Mouse (Mus musculus) left cerebral cortex, adult 8-10 months (tissue): ENCODE measurements around the gene Rora. TPM values are rescaled to one million over a fixed set of nuclear protein-coding genes. Genes with fewer than 3 reads are reported as not detected.
A peak's percentile ranks its signal among the peaks of the same experiment; 100 is the strongest.

Source experiments
- DNase-seq, 2 experiments: peaks; one replicate each; pipeline ENCODE4 v3.0.0; 2022; ENCODE audit warnings: low spot score in 2 of 2
- total RNA-seq, 4 experiments: library from RNA; stranded (reverse); gene quantifications; 2 replicates each; pipeline ENCODE4 v1.2.4; 2022

The Rora gene
- total RNA-seq, 4 experiments from 2014 or later, result 63.5 to 74.1 (median 72.9) TPM

DNA sequence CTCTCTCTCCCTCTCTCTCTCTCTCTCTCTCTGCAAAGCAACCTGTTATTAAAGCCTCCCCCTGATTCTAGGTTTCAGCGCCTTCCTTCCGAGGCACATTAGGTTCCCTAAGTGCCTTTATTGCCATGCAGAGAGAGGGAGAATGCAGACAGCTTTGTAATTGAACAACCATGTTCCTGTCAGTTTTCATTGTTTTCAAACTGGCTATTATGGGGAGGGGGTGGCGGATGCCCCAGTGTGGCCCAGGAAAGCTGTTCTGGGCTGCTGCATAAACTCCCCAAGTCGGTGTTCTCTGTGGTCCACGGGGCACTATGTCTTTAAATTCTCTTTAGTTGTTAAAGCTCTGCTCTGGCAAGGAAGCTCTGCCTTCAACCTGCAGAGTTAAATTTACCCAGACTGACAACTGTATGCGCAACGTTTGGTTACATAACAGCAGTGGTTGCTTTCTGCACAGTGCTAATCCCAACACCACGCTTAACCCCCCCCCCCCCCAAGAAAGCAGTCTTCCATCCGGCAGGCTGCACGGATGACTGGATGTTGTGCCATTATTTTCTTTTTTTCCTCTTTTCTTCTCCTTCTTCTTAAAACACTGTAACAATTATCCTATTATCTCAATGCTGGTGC lies 33.8 kb downstream of the Rora start:
- DNase-seq, result no peak

DNA sequence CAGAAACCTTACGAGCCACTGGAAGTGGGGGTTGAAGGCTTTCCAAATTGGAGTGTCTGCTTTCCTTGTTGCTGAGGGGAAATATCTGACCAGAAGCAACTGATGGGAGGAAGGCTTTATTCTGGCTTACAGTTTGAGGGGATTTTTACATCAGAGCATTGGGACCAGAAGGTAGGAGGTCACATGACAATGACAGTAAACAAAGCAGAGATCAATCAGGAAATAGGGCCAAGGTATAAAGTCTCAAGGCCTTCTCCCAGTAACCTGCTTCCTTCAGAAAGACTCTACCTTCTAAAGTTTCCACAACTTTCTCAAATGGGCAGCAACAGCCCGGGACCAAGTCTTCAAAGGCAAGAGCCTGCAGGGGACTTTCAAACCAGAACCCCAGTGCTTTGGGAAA lies 34.6 kb downstream of the Rora start:
- no peak for DNase-seq

DNA sequence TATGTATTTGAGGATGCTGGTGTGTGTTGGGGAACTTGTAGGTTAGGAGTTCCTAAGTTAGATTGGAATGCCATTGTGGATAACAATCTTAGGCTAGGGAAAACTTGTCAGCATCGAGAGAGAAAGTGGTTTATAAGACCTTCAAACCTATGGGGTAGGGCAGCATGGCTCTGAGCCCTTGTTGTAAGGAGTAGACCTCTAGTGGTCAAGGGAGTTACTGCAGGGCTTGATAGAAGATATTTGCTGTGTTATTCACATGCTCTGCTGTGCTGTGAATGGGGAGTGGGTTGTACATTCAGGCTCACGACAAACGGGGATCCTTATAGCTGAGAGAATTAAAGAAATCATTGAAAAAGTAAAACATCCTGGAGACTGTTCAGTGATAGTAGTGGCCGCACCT lies 35.8 kb downstream of the Rora start:
- DNase-seq, result no peak

GRCm38 (mm10) chr9:68694889-68695495 lies 41.4 kb downstream of the Rora start:
- DNase-seq, result no peak

DNA sequence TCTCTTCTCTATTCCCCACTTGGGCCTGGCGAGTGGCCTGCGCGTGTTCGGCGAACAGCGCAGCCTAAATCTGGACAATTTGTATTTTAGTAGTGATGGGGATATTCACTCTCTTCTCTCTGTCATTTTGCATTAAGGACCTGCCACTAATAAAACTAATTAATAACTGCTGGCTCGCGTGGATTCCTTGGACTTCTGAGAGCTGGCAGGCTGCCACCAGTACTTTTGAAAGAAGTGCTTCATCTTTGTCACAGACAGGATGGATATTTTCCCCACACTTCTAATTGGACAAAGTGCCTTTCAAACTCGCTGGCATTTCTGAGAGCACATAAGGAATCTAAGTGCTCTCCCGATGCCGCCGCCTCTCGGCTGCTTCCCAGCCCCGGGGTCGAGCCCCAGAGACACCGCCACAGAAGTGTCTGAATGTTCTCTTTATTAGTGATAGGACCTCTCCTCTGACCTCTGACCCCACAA lies 41.9 kb downstream of the Rora start:
- no peak for DNase-seq

- DNase-seq, result no peak
These were observed 42.9 kb downstream of the Rora start for GRCm38 (mm10) chr9:68696425-68696956.

GRCm38 (mm10) chr9:68699341-68699740 lies 45.8 kb downstream of the Rora start:
- no peak for DNase-seq

GRCm38 (mm10) chr9:68699856-68700255 lies 46.3 kb downstream of the Rora start:
- no peak for DNase-seq

- DNase-seq, result no peak
These were observed 54.0 kb downstream of the Rora start for GRCm38 (mm10) chr9:68707636-68708035.

GRCm38 (mm10) chr9:68709232-68709631 lies 55.6 kb downstream of the Rora start:
- DNase-seq, result no peak

GRCm38 (mm10) chr9:68710893-68711654 lies 57.5 kb downstream of the Rora start:
- DNase-seq, result no peak

DNA sequence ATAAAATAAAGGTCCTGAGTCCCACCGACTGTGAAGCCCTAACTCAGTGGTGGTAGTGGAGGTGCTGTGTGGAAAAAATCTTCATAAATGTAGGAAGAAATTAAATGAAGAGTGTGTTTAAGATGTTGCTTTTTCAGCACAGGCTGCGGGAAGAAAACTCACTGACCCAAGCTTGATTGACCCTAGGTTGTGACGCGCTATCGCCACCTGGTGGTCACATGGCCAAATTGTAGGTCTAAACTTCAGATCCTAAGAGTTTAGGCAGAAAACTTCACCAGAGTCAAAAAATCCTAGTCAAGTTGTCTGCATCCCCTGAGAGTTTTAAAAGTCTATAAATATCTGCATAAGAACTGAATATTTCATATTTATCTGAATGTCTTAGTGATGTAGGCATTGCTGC lies 63.4 kb downstream of the Rora start:
- DNase-seq, result no peak

GRCm38 (mm10) chr9:68718427-68718826 lies 64.8 kb downstream of the Rora start:
- DNase-seq, result no peak

DNA sequence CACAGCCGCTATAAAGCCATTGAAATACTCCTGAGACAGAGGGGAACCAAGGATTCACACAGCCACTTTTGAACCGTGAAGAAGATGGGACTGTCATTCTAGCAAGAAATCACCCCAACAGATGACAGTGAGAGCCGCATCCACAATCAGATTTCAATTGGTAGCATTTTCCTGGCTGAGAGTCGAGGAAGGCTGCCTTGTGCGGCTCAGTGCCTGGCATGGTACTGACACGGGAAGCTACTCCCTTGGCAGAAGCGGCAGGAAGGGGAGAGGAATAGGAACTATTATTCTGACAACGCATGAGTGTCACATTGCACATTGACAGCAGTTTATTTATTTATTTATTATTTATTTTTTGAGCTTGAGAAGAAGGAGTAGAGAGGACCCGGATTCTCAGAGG lies 65.7 kb downstream of the Rora start:
- DNase-seq, result no peak

GRCm38 (mm10) chr9:68724636-68725285 lies 71.2 kb downstream of the Rora start:
- peak in 1 of 2 experiments; percentile 62 for DNase-seq

DNA sequence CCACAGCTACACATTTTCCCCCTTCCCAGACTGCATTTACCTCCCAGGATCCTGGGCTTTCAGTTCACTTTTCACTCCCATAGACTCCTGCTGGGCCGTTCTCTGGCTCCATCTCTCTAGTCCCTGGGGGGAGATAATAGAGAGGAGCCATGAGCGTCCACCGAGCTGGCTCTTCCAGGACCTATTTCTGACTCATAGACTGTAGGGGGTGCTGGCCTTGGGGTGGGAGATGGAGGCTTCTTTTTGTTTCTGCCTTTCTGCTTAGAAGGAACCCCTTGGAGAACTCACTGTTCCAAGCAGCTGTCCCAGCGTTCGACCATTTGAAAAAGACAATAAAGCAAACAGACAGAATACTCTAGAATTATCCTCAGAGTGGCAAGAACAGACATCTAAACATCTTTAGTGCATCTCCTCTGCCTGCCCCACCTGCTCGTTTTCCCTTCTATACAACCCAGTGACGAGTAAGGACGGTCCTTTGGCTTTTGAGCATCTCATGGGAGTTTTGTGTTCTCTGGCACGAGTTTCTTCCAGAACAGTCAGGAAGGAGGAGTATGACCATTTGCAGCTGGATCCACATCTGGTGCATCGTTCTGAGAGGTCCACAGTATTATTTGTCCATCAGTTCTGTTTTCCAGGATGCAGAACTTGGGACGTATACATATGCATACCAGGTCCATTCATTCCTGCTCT lies 73.7 kb downstream of the Rora start:
- DNase-seq, result no peak

DNA sequence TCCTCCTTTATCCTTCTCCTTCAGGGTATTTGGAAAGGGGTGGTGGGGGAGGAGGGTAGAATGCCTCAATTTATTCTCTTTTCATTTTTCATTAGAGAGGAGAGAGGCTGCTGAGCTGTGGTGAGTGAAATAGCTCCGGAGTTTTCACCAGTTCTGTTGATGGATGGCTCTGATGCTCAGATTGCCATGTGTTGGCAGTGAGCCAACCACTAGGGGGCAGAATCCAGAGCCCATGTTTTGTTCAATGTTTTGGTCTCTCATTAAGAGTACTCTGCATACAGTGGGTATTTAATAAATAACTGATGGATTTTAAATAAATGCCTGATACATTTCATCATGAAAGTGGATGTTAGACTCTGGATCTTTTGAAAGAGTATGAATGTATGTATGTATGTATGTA lies 77.9 kb downstream of the Rora start:
- no peak for DNase-seq

DNA sequence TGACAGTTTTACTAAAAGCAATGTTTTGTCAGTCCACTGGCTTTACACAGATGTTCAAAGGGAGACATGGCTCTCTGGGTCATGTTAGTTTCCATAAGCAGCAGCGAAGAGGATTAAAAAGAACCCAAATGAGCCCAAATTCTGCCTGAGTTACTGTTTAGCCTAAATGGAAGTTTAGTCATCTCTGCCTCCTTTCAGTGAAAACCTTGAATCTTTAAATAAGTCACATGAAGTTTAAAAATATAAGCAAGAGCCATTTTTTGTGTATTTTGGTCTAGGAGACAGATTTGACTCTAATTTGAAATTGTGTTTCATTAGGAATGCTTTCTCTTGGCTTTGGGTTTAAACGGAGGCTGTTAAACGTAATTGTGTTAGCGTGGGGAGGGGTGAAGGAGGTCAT lies 79.3 kb downstream of the Rora start:
- no peak for DNase-seq

DNA sequence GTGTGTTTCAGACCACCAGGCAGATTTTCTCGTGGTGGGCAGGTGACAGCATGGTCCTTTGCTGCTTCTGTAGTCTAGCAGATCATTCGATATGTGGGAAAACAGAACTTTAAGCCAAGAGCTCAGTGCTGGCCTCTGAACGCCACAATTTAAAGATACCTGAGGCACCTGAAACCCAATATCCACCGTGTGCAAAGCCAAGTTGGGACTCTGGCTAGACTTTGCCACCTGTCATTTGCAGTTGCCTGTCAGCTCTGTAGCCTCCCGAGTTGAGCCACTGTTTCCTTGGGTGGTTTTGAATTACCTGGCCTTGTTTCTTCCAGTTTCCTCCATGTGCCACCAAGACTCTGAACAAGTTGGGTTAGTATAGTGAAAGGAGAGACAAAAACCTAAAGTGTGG lies 82.3 kb downstream of the Rora start:
- no peak for DNase-seq

- DNase-seq, result no peak
These were observed 83.7 kb downstream of the Rora start for GRCm38 (mm10) chr9:68737197-68737736.
